Mouse (Mus musculus) bone marrow macrophage, adult 2 months (primary cell): ENCODE measurements around the gene Kcnip2.

ENCODE experiments used
- CTCF ChIP-seq: IDR thresholded peaks from 2 replicates; pipeline ENCODE4 v1.5.1; 2012; ENCODE audit warnings: low read depth, mild to moderate bottlenecking, low read length, moderate library complexity
- POLR2A ChIP-seq: IDR thresholded peaks from 2 replicates; pipeline ENCODE4 v1.6.1; 2012; ENCODE audit warnings: mild to moderate bottlenecking, low read depth, low read length, borderline replicate concordance

GRCm38 (mm10) chr19:45745344-45746152 is 70.3 kb downstream of the Kcnip2 start:
- TF ChIP-seq POLR2A (no peak), CTCF (no peak)
